Mouse (Mus musculus) right cerebral cortex, postnatal 14 days (tissue): ENCODE data around the gene Tead4.

Experiments
- DNase-seq: peaks from one replicate; pipeline ENCODE4 v3.0.0; 2022

The Tead4 gene

DNA sequence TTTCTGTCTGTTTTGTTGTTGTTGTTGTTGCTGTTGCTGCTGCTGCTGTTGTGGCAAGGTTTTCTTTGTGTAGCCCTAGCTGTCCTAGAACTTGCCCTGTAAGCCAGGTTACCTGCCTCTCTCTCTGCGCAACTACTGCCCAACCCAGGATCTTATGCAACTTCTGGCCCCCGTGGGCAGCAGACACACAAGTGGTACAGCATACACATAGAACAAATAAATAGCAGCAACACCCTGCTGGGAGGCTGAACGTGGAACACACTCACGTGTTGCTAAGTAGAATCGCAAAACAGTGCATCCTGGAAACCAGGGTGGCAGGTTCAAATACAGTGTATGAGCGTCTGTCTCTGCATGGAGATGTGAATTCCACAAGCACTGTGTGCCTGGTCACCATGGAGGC is 11.9 kb downstream of the Tead4 start:
- DNase-seq, result no peak

- DNase-seq, result peak; percentile 39
Observed at GRCm38 (mm10) chr6:128285792-128286430, 14.7 kb downstream of the Tead4 start.

GRCm38 (mm10) chr6:128282126-128282525 is 18.5 kb downstream of the Tead4 start:
- no peak for DNase-seq

DNA sequence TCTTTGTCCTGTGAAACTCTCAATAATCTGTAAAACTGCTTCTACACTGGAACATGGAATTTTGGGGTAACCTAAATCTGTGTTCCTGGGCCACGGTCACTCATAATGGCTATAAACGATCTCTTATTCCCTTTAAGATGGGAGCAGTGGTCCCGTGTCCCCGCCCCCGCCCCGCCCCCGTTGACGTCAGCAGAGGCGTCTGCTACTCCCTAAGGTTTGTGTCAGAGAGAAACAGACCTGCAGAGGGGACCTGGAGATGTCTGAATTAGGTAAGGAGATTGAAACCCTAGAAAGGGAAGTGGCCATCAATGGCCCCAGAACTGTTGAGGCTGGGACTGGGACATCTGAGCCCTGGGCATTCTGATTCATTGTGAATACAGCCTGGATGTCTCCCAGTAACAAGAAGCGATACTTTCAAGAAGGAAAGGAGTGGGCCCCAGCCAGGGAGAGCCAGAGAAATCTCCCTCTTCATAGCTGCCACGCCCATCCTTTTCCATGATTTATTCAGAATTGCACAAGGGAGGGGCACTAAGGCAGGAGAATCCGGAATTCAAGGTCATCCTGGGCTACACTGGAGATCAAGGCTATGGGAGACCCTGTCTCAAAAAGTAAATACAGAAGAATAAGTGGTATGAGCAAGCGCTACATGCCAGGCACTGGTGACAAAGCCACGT is 20.0 kb downstream of the Tead4 start:
- DNase-seq, result no peak

DNA sequence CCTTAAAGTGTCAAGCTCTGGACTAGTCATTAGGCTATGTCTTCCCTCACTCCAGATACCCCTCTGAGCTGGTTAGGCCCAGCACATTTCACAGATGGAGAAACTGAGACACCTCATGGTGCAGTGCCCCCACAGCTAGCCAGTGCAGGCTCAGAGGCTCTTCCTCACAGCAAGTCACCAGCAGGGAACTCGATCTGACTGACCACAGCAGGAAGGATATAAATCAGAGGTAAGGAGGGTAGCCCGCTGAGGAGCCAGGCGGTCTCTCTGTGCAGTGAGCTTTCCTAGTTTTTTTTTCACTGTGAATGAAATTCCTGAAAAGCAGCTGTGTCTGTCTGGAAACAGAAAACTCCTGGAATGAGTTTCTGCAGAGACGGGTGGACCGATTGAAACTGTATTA is 21.0 kb downstream of the Tead4 start:
- no peak for DNase-seq

DNA sequence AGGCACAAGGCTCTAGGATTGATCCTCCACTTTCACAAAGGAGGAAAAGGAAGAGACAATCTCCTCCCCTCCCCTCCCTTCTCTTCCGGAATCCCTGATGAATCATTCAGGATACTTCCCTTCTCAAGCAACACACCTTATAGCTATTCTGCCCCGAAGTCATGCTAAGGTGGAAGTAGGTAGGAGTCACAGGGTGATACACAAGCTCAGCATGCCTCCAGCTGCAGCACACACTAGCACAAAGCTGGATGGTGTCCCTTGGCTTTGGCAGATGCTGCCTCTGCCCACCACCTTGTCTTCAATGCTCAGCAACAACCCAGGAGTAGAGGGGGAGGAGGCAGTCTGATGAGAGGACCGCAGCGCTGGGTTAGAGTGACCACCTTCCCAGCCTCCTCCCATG is 21.5 kb downstream of the Tead4 start:
- no peak for DNase-seq

- no peak for DNase-seq
Observed at GRCm38 (mm10) chr6:128277132-128278085, 23.2 kb downstream of the Tead4 start.

- DNase-seq, result no peak
Observed at GRCm38 (mm10) chr6:128276349-128276748, 24.3 kb downstream of the Tead4 start.

GRCm38 (mm10) chr6:128275506-128276064 is 25.0 kb downstream of the Tead4 start:
- no peak for DNase-seq

DNA sequence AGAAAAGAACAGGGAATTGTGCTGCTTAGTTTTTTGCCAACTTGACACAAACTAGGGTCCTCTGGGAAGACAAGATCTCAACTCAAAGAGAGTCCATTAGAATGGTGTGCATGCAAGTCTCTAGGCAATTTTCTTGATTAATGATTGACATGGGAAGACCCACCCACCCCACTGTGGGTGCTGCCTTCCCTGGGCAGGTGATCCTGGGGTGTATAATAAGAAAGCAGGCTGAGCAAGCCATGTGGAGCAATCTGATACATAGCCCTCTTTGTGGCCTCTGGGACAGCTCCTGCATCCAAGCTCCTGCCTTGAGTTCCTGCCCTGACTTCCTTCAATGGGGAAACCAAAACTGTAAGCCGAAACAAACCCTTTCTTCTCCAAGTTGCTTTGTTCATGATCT is 27.1 kb downstream of the Tead4 start:
- no peak for DNase-seq

DNA sequence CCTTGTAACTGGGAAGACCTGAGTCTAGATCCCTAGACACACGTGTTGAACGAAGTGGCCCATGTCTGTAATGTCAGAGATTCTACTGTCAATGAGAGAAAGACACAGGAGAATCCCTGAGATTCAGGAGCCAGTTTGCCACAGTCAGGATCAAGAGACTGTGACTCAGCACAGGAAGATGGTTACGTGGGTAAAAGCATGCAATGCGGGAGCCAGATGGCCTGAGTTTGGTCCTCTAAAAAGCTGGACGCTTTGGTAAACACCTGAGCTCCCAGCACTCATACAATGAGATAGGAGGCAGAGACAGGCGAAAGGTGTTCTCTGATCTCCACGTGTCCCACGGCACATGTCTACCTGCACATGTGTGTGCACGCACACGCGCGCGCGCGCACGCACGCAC is 27.9 kb downstream of the Tead4 start:
- DNase-seq, result no peak

DNA sequence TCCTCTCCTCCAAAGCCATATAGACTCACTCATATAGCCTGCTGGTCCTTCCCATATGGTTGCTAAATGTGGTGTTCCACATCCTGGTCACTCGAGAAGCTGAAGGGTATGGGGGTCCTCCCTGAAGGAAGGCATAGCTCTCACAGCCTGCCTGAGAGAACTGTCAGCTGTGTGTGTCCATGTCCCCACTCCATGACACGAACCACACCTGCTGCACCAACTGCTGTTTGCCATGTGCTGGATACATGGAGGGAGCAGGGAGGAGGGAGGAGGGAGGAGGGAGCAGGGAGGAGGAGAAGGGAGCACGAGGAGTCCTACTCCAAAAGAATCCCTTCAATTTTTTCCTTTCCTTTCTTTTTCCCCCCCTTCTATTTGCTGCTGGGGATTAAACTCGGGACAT is 30.8 kb downstream of the Tead4 start:
- no peak for DNase-seq

DNA sequence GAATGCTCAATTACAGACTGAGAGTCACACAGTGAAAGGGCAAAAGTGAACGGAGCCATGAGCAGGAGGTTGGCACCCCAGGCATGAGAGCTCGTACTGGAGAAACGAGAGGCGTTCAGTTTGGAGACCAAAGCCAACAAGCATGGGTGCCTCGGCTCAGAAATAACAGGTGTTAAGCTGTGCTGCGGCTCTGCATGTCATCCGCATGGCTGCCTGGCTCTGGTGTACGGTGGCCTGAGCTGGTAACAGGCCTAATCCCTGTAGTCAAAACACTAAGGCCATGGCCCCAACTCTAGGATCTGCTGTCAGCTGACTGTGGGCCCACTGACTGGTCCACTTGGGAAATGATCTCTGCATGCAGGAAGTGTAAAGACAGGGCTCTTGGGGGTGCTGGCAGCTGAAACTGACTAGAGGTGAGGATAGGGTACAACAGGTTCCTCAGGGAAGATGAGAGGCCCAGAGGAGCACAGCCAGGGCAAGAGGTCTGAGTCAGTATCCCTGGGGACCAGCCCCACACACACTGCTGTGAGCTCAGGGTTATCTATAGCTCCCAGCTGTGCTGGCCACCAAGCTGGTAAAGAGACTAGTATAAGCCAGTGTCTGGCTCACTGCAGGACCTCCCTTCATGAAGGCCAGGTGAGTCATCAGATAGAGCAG is 35.6 kb downstream of the Tead4 start:
- no peak for DNase-seq

GRCm38 (mm10) chr6:128261486-128261885 is 39.1 kb downstream of the Tead4 start:
- DNase-seq, result no peak

- no peak for DNase-seq
Observed at GRCm38 (mm10) chr6:128259252-128259651, 41.4 kb downstream of the Tead4 start.

- DNase-seq, result no peak
Observed at GRCm38 (mm10) chr6:128255941-128256340, 44.7 kb downstream of the Tead4 start.

DNA sequence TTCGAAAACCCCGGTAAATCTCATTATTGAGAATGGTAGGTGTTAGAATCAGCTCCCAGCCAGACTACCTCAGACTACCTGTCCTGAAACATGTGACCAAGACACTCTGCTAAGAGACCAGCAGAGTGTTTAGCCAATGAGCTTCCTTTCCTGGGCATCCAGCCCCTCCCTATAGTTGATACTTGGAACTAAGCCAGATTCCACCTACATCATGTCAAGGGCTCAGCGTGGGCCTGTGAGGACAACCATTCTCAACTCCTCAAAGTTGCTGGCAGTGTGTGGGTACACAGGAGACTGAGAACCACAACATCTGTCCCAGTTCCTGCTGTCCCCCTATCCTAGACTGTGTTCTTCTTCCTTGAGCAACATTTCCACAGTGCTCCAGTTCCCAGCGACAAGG is 45.3 kb downstream of the Tead4 start:
- no peak for DNase-seq

DNA sequence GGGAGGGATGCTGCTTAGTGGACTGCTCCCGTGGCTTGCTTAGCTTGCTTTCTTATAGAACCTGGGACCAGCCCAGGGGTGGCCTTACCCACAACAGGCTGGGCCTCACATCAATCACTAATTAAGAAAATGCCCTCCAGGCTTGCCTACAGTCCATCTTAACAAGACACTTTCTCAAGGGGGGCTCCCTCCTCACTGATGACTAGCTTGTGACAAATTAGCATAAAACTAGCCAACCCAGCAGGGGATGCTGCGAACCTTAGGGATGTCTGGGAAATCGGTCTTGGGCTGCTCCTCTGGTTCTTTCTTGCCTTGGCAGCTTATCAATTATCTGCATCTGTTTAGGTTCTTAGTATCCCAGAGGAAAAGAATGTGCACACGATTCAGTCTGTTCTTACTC is 46.1 kb downstream of the Tead4 start:
- DNase-seq, result no peak

GRCm38 (mm10) chr6:128253111-128253510 is 47.5 kb downstream of the Tead4 start:
- DNase-seq, result no peak

DNA sequence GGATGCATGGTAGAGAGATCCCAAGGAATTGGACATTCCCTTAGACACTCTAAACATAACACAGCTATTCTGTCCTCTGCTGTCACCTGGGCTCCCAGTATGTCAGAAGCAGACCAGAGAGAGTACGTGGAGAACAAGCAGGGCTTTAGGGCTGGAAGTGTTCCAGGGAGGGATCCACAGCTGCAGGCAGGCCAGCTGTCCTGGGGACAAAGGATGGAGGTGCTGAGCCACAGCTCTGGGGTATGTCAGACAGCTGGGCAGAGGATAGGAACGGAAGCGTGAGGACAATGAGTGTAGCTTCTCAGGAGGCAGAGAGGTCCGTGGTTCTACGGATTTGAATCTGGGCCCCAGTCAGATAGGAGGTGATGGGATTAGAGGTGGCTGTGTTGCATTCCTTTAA is 50.0 kb downstream of the Tead4 start:
- no peak for DNase-seq

DNA sequence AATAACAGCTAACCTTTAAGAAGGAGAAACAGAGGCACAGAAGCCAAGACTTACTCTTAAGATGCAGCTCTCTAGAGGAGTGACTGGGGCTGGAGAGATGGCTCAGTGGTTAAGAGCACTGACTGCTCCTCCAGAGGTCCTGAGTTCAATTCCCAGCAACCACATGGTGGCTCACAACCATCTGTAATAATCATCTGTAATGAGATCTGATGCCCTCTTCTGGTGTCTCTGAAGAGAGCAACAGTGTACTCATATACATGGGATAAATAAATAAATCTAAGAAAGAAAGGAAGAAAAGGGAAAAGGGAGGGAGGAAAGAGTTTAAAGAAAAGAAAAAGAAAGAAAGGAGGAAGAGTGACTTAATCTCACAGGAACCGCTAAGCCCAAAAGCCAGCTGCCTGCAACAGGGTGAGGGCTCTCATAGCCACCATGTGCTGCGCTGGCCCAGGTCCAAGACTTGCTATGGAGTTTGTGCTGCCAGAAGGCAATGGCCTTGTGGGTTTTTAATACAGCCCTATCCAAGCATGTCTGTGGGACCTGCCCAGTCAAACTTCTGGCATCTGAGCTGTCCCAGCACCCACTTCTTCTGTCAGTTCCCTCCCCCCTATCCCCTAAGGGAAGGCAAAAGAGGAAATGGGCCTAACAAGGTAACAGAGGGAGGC is 63.4 kb downstream of the Tead4 start:
- no peak for DNase-seq

GRCm38 (mm10) chr6:128236581-128236980 is 64.0 kb downstream of the Tead4 start:
- no peak for DNase-seq
